Mouse (Mus musculus): Measurements from ENCODE around the gene Brd4. TPM values are rescaled to one million over a fixed set of nuclear protein-coding genes. Genes with fewer than 3 reads are reported as not detected.

Brd4 gene
- polyA plus RNA-seq, 1 experiment from 2014 or later, result 55.5 TPM

GRCm38 (mm10) chr17:32164780-32165179 is 119.7 kb downstream of the Brd4 start:
- H3K4me2 ChIP-seq (ENCODE audit: low read length), result 0 out of 2 replicates have a peak overlapping the region, but pooled peaks have one; percentile 97
- no peak for ATAC-seq (replicated peaks; ENCODE audit: low FRiP score, low read depth)
- H3K9me3 ChIP-seq (replicated peaks; ENCODE audit: low read length), result no peaks in the 10 kb centered on the region

GRCm38 (mm10) chr17:32163910-32164650 is 120.4 kb downstream of the Brd4 start:
- Histone ChIP-seq H3K9ac (ENCODE audit: low read depth, low read length) (peak overlapping the region; percentile 27; the same call in 1 of the 2 replicates), H3K9me3 (replicated peaks; ENCODE audit: low read length) (no peaks in the 10 kb centered on the region), H3K27me3 (ENCODE audit: insufficient read depth, low read length) (no peaks in the 10 kb centered on the region), H3K36me3 (ENCODE audit: insufficient read depth, low read length) (no peaks in the 10 kb centered on the region), H3K27ac (no peak overlapping the region), H3K4me1 (replicated peaks; ENCODE audit: insufficient read depth, low read length) (peaks cover 4% of the 10 kb centered on the region), H3K4me3 (replicated peaks; ENCODE audit: low read depth, low read length) (no peak overlapping the region), H3K4me2 (ENCODE audit: low read length) (no peak overlapping the region; the same call in 1 of the 2 replicates)
- 59% methylated on average over 6 of the region's 6 CpGs for WGBS
- ATAC-seq (replicated peaks; ENCODE audit: low FRiP score, low read depth) (no peak), DNase-seq (ENCODE audit: low spot score) (no peak)
- TF ChIP-seq CTCF (IDR thresholded peaks at IDR 0.05; ENCODE audit: low read depth), result no peak

More at GRCm38 (mm10) chr17:32164780-32165179, 119.7 kb downstream of the Brd4 start:
- no peak for TF ChIP-seq CTCF (IDR thresholded peaks at IDR 0.05; ENCODE audit: low read depth)
- no peak for DNase-seq (ENCODE audit: low spot score)
- Histone ChIP-seq H3K36me3 (ENCODE audit: insufficient read depth, low read length) (no peaks in the 10 kb centered on the region), H3K4me3 (replicated peaks; ENCODE audit: low read depth, low read length) (no peak overlapping the region), H3K4me1 (replicated peaks; ENCODE audit: insufficient read depth, low read length) (peaks cover 4% of the 10 kb centered on the region), H3K9ac (ENCODE audit: low read depth, low read length) (no peak overlapping the region), H3K27ac (no peak overlapping the region), H3K27me3 (ENCODE audit: insufficient read depth, low read length) (no peaks in the 10 kb centered on the region)

GRCm38 (mm10) chr17:32162112-32162850 is 122.2 kb downstream of the Brd4 start:
- 1% methylated on average over 57 of the region's 58 CpGs for WGBS
- peak; percentile 75 for TF ChIP-seq CTCF (IDR thresholded peaks at IDR 0.05; ENCODE audit: low read depth)
- peak overlapping the region; percentile 49 for H3K4me3 ChIP-seq (replicated peaks; ENCODE audit: low read depth, low read length)
- peaks cover 4% of the 10 kb centered on the region for H3K4me1 ChIP-seq (replicated peaks; ENCODE audit: insufficient read depth, low read length)
- H3K9me3 ChIP-seq (replicated peaks; ENCODE audit: low read length), result no peaks in the 10 kb centered on the region
- peak overlapping the region; percentile 46 for H3K9ac ChIP-seq (ENCODE audit: low read depth, low read length)
- H3K27me3 ChIP-seq (ENCODE audit: insufficient read depth, low read length), result no peaks in the 10 kb centered on the region
- peak overlapping the region; percentile 55; the same call in 1 of the 2 replicates for H3K27ac ChIP-seq
- DNase-seq (ENCODE audit: low spot score) (peak; percentile 67), ATAC-seq (replicated peaks; ENCODE audit: low FRiP score, low read depth) (peak; percentile 71)
- H3K4me2 ChIP-seq (ENCODE audit: low read length), result peak overlapping the region; percentile 80
- H3K36me3 ChIP-seq (ENCODE audit: insufficient read depth, low read length), result peaks cover 10% of the 10 kb centered on the region; the same call in 1 of the 2 replicates

GRCm38 (mm10) chr17:32160882-32161281 is 123.6 kb downstream of the Brd4 start:
- H3K4me2 ChIP-seq (ENCODE audit: low read length), result no peak overlapping the region
- no peaks in the 10 kb centered on the region for H3K9me3 ChIP-seq (replicated peaks; ENCODE audit: low read length)
- peaks cover 4% of the 10 kb centered on the region; the same call in 1 of the 2 replicates for H3K4me1 ChIP-seq (replicated peaks; ENCODE audit: insufficient read depth, low read length)
- 72% methylated on average over 4 of the region's 4 CpGs for WGBS
- no peak overlapping the region for H3K9ac ChIP-seq (ENCODE audit: low read depth, low read length)
- H3K4me3 ChIP-seq (replicated peaks; ENCODE audit: low read depth, low read length), result no peak overlapping the region
- H3K36me3 ChIP-seq (ENCODE audit: insufficient read depth, low read length), result peaks cover 10% of the 10 kb centered on the region; the same call in 1 of the 2 replicates
- no peak for DNase-seq (ENCODE audit: low spot score)
- no peak for ATAC-seq (replicated peaks; ENCODE audit: low FRiP score, low read depth)
- no peaks in the 10 kb centered on the region for H3K27me3 ChIP-seq (ENCODE audit: insufficient read depth, low read length)
- H3K27ac ChIP-seq, result no peak overlapping the region
- TF ChIP-seq CTCF (IDR thresholded peaks at IDR 0.05; ENCODE audit: low read depth), result no peak

GRCm38 (mm10) chr17:32158841-32159240 is 125.7 kb downstream of the Brd4 start:
- WGBS, result 85% methylated on average over 13 of the region's 13 CpGs
- Histone ChIP-seq H3K4me3 (replicated peaks; ENCODE audit: low read depth, low read length) (no peak overlapping the region), H3K27me3 (ENCODE audit: insufficient read depth, low read length) (no peaks in the 10 kb centered on the region), H3K36me3 (ENCODE audit: insufficient read depth, low read length) (peaks cover 18% of the 10 kb centered on the region; the same call in 1 of the 2 replicates), H3K9me3 (replicated peaks; ENCODE audit: low read length) (no peaks in the 10 kb centered on the region), H3K27ac (no peak overlapping the region), H3K4me1 (replicated peaks; ENCODE audit: insufficient read depth, low read length) (no peaks in the 10 kb centered on the region), H3K9ac (ENCODE audit: low read depth, low read length) (no peak overlapping the region), H3K4me2 (ENCODE audit: low read length) (no peak overlapping the region)
- no peak for TF ChIP-seq CTCF (IDR thresholded peaks at IDR 0.05; ENCODE audit: low read depth)
- ATAC-seq (replicated peaks; ENCODE audit: low FRiP score, low read depth), result no peak
- no peak for DNase-seq (ENCODE audit: low spot score)

- no peak overlapping the region for H3K4me2 ChIP-seq (ENCODE audit: low read length)
- H3K4me3 ChIP-seq (replicated peaks; ENCODE audit: low read depth, low read length), result no peak overlapping the region
- no peak overlapping the region for H3K9ac ChIP-seq (ENCODE audit: low read depth, low read length)
- no peak for ATAC-seq (replicated peaks; ENCODE audit: low FRiP score, low read depth)
- no peaks in the 10 kb centered on the region for H3K4me1 ChIP-seq (replicated peaks; ENCODE audit: insufficient read depth, low read length)
- no peak for TF ChIP-seq CTCF (IDR thresholded peaks at IDR 0.05; ENCODE audit: low read depth)
- H3K27ac ChIP-seq, result no peak overlapping the region
- WGBS, result 93% methylated on average over 8 of the region's 8 CpGs
- H3K36me3 ChIP-seq (ENCODE audit: insufficient read depth, low read length), result peaks cover 18% of the 10 kb centered on the region
- no peak for DNase-seq (ENCODE audit: low spot score)
- no peaks in the 10 kb centered on the region for H3K9me3 ChIP-seq (replicated peaks; ENCODE audit: low read length)
- no peaks in the 10 kb centered on the region for H3K27me3 ChIP-seq (ENCODE audit: insufficient read depth, low read length)
Measured at GRCm38 (mm10) chr17:32146718-32147117, 137.8 kb downstream of the Brd4 start.

Other genes with a start within 250 kb of the Brd4 start
- 38.0 and 46.3 TPM in 2 replicates for gene Rrp1b, start 248.6 kb downstream of the Brd4 start, polyA plus RNA-seq (2015; fragmentation: Nextera tagmentation; extraction: Ambion mirVana)
- gene Hsf2bp, start 248.4 kb downstream of the Brd4 start, polyA plus RNA-seq (2015; fragmentation: Nextera tagmentation; extraction: Ambion mirVana), result 2.9 and 3.1 TPM in 2 replicates
- gene Notch3, start 117.9 kb downstream of the Brd4 start, polyA plus RNA-seq (2015; fragmentation: Nextera tagmentation; extraction: Ambion mirVana), result 7.2 and 7.4 TPM in 2 replicates
- gene Ephx3, start 95.2 kb downstream of the Brd4 start, polyA plus RNA-seq (2015; fragmentation: Nextera tagmentation; extraction: Ambion mirVana), result 0.18 and 0.30 TPM in 2 replicates
- gene Akap8, start 36.5 kb upstream of the Brd4 start, polyA plus RNA-seq (2015; fragmentation: Nextera tagmentation; extraction: Ambion mirVana), result 51.4 and 55.8 TPM in 2 replicates
- gene Akap8l, start 65.9 kb upstream of the Brd4 start, polyA plus RNA-seq (2015; fragmentation: Nextera tagmentation; extraction: Ambion mirVana), result 63.2 and 70.2 TPM in 2 replicates
- gene Wiz, start 104.7 kb upstream of the Brd4 start, polyA plus RNA-seq (2015; fragmentation: Nextera tagmentation; extraction: Ambion mirVana), result 18.6 and 20.8 TPM in 2 replicates
- gene Rasal3, start 118.9 kb upstream of the Brd4 start, polyA plus RNA-seq (2015; fragmentation: Nextera tagmentation; extraction: Ambion mirVana), result 0.29 and 0.53 TPM in 2 replicates
- not detected in 2 replicates for gene Pglyrp2, start 139.4 kb upstream of the Brd4 start, polyA plus RNA-seq (2015; fragmentation: Nextera tagmentation; extraction: Ambion mirVana)
- gene Cyp4f39, start 168.0 kb upstream of the Brd4 start, polyA plus RNA-seq (2015; fragmentation: Nextera tagmentation; extraction: Ambion mirVana), result 0.54 and 0.98 TPM in 2 replicates
- gene Cyp4f17, start 221.3 kb upstream of the Brd4 start, polyA plus RNA-seq (2015; fragmentation: Nextera tagmentation; extraction: Ambion mirVana), result 6.6 and 6.8 TPM in 2 replicates